Mouse (Mus musculus): ENCODE measurements around the gene Ubl5. TPM values are rescaled to one million over a fixed set of nuclear protein-coding genes. Genes with fewer than 3 reads are reported as not detected.
A peak's percentile ranks its signal among the peaks of the same experiment; 100 is the strongest.

The Ubl5 gene
- 370 and 372 TPM in 2 replicates for polyA plus RNA-seq (2014; fragmentation: Nextera tagmentation; extraction: Ambion mirVana)

GRCm38 (mm10) chr9:20642101-20642895, at the start of gene Ubl5:
Gene Ubl5, plus strand, starts transcription at chr9:20642878.
- H3K9me3 ChIP-seq (ENCODE audit: low read depth, low read length), result no peaks in the 10 kb centered on the region
- peak; percentile 99 for DNase-seq
- H3K27ac ChIP-seq (ENCODE audit: low read depth), result peak within 1 kb of the TSS; percentile 97
- peaks cover 30% of the 10 kb centered on the region for H3K36me3 ChIP-seq (ENCODE audit: insufficient read depth)
- peak within 1 kb of the TSS; percentile 94 for H3K4me2 ChIP-seq
- peak within 1 kb of the TSS; percentile 89 for H3K4me3 ChIP-seq (ENCODE audit: low read depth, low read length)
- peak within 1 kb of the TSS; percentile 83 for H3K9ac ChIP-seq
- H3K27me3 ChIP-seq (ENCODE audit: insufficient read depth, low read length), result no peaks in the 10 kb centered on the region
- no peak for TF ChIP-seq CTCF (IDR thresholded peaks at IDR 0.05; ENCODE audit: low read depth)
- ATAC-seq (ENCODE audit: insufficient read depth), result peak; percentile 93
- no peaks in the 10 kb centered on the region for H3K4me1 ChIP-seq (ENCODE audit: insufficient read depth)
- under 1% methylated on average over 51 of the region's 51 CpGs for WGBS

- H3K4me1 ChIP-seq (ENCODE audit: insufficient read depth), result no peaks in the 10 kb centered on the region
- TF ChIP-seq CTCF (IDR thresholded peaks at IDR 0.05; ENCODE audit: low read depth), result no peak
- 83% methylated on average over 6 of the region's 6 CpGs for WGBS
- H3K9ac ChIP-seq, result no peak overlapping the region
- ATAC-seq (ENCODE audit: insufficient read depth) (no peak), DNase-seq (no peak)
- H3K4me3 ChIP-seq (ENCODE audit: low read depth, low read length), result no peak overlapping the region
- H3K27ac ChIP-seq (ENCODE audit: low read depth), result no peak overlapping the region
- no peak overlapping the region for H3K4me2 ChIP-seq
- H3K27me3 ChIP-seq (ENCODE audit: insufficient read depth, low read length), result no peaks in the 10 kb centered on the region
- H3K36me3 ChIP-seq (ENCODE audit: insufficient read depth), result peaks cover 5% of the 10 kb centered on the region; the same call in 1 of the 2 replicates
- H3K9me3 ChIP-seq (ENCODE audit: low read depth, low read length), result no peaks in the 10 kb centered on the region
These were observed 41.4 kb upstream of the Ubl5 start for GRCm38 (mm10) chr9:20601270-20601669.

GRCm38 (mm10) chr9:20606269-20606668, 36.4 kb upstream of the Ubl5 start:
- Histone ChIP-seq H3K9me3 (ENCODE audit: low read depth, low read length) (no peaks in the 10 kb centered on the region), H3K9ac (no peak overlapping the region), H3K27ac (ENCODE audit: low read depth) (no peak overlapping the region), H3K4me1 (ENCODE audit: insufficient read depth) (no peaks in the 10 kb centered on the region), H3K4me3 (ENCODE audit: low read depth, low read length) (peak overlapping the region; percentile 64; the same call in 1 of the 2 replicates), H3K36me3 (ENCODE audit: insufficient read depth) (no peaks in the 10 kb centered on the region), H3K27me3 (ENCODE audit: insufficient read depth, low read length) (no peaks in the 10 kb centered on the region), H3K4me2 (peak overlapping the region; percentile 64)
- TF ChIP-seq CTCF (IDR thresholded peaks at IDR 0.05; ENCODE audit: low read depth), result no peak
- DNase-seq (no peak), ATAC-seq (ENCODE audit: insufficient read depth) (no peak)
- WGBS, result 83% methylated on average over 1 of the region's 1 CpGs

- ATAC-seq (ENCODE audit: insufficient read depth), result peak; percentile 92
- Histone ChIP-seq H3K9me3 (ENCODE audit: low read depth, low read length) (no peaks in the 10 kb centered on the region), H3K9ac (peak overlapping the region; percentile 86), H3K27me3 (ENCODE audit: insufficient read depth, low read length) (no peaks in the 10 kb centered on the region), H3K27ac (ENCODE audit: low read depth) (peak overlapping the region; percentile 97), H3K4me2 (peak overlapping the region; percentile 64), H3K36me3 (ENCODE audit: insufficient read depth) (no peaks in the 10 kb centered on the region), H3K4me1 (ENCODE audit: insufficient read depth) (no peaks in the 10 kb centered on the region), H3K4me3 (ENCODE audit: low read depth, low read length) (peak overlapping the region; percentile 64)
- peak; percentile 96 for DNase-seq
- TF ChIP-seq CTCF (IDR thresholded peaks at IDR 0.05; ENCODE audit: low read depth), result no peak
- under 1% methylated on average over 57 of the region's 57 CpGs for WGBS
These were observed 35.3 kb upstream of the Ubl5 start for GRCm38 (mm10) chr9:20607100-20607974.

- no peak for ATAC-seq (ENCODE audit: insufficient read depth)
- no peak overlapping the region for H3K9ac ChIP-seq
- WGBS, result 83% methylated on average over 5 of the region's 5 CpGs
These were observed 32.7 kb upstream of the Ubl5 start for GRCm38 (mm10) chr9:20609831-20610464.

GRCm38 (mm10) chr9:20611976-20612375, 30.7 kb upstream of the Ubl5 start:
- Histone ChIP-seq H3K9me3 (ENCODE audit: low read depth, low read length) (no peaks in the 10 kb centered on the region), H3K27me3 (ENCODE audit: insufficient read depth, low read length) (no peaks in the 10 kb centered on the region), H3K36me3 (ENCODE audit: insufficient read depth) (no peaks in the 10 kb centered on the region), H3K4me2 (no peak overlapping the region), H3K4me3 (ENCODE audit: low read depth, low read length) (no peak overlapping the region), H3K27ac (ENCODE audit: low read depth) (no peak overlapping the region), H3K4me1 (ENCODE audit: insufficient read depth) (no peaks in the 10 kb centered on the region), H3K9ac (no peak overlapping the region)
- WGBS, result 73% methylated on average over 5 of the region's 5 CpGs
- no peak for TF ChIP-seq CTCF (IDR thresholded peaks at IDR 0.05; ENCODE audit: low read depth)
- ATAC-seq (ENCODE audit: insufficient read depth) (no peak), DNase-seq (no peak)

More at GRCm38 (mm10) chr9:20609831-20610464, 32.7 kb upstream of the Ubl5 start:
- Histone ChIP-seq H3K27me3 (ENCODE audit: insufficient read depth, low read length) (no peaks in the 10 kb centered on the region), H3K4me3 (ENCODE audit: low read depth, low read length) (no peak overlapping the region), H3K4me2 (no peak overlapping the region), H3K36me3 (ENCODE audit: insufficient read depth) (no peaks in the 10 kb centered on the region), H3K4me1 (ENCODE audit: insufficient read depth) (no peaks in the 10 kb centered on the region), H3K27ac (ENCODE audit: low read depth) (no peak overlapping the region), H3K9me3 (ENCODE audit: low read depth, low read length) (no peaks in the 10 kb centered on the region)
- TF ChIP-seq CTCF (IDR thresholded peaks at IDR 0.05; ENCODE audit: low read depth), result peak; percentile 14; the same call in 1 of the 2 replicates
- no peak for DNase-seq
